Mouse (Mus musculus): ENCODE results near the gene Olfr166. TPM values are rescaled to one million over a fixed set of nuclear protein-coding genes. Genes with fewer than 3 reads are reported as not detected.
"Not testable (repeated sequence)": the region's sequence is repeated elsewhere in the genome, so short reads cannot be mapped to it uniquely, and the experiment has no call there.

The Olfr166 gene
- not detected in 2 replicates for polyA plus RNA-seq (2014; fragmentation: Nextera tagmentation; extraction: Ambion mirVana)

- H3K9ac ChIP-seq (ENCODE audit: low read depth, low read length) = no peak within 1 kb of the TSS
- H3K4me2 ChIP-seq = no peak within 1 kb of the TSS
- H3K4me3 ChIP-seq (ENCODE audit: low read depth, low read length) = no peak within 1 kb of the TSS
- no peaks in the 10 kb centered on the region for H3K9me3 ChIP-seq (replicated peaks; ENCODE audit: control insufficient read depth, low read length)
- no peaks in the 10 kb centered on the region for H3K36me3 ChIP-seq (ENCODE audit: control insufficient read depth, insufficient read depth, low read length)
- no peak within 1 kb of the TSS for H3K27ac ChIP-seq (ENCODE audit: low read depth, low read length)
- ATAC-seq (replicated peaks; ENCODE audit: insufficient number of reproducible peaks, low FRiP score, low TSS enrichment) = no peak
- H3K4me1 ChIP-seq (ENCODE audit: control insufficient read depth, insufficient read depth, low read length) = no peaks in the 10 kb centered on the region
- H3K27me3 ChIP-seq (ENCODE audit: control insufficient read depth, insufficient read depth, low read length) = no peaks in the 10 kb centered on the region
These were observed at the start of gene Olfr166 for GRCm38 (mm10) chr16:19483394-19483793. TSS of gene Olfr166 (plus strand) at chr16:19483694.

GRCm38 (mm10) chr16:19458741-19459140 lies 24.8 kb upstream of the Olfr166 start:
- not testable (repeated sequence) for H3K4me2 ChIP-seq; H3K4me3 ChIP-seq (ENCODE audit: low read depth, low read length); ATAC-seq (replicated peaks; ENCODE audit: insufficient number of reproducible peaks, low FRiP score, low TSS enrichment); H3K27ac ChIP-seq (ENCODE audit: low read depth, low read length); H3K9me3 ChIP-seq (replicated peaks; ENCODE audit: control insufficient read depth, low read length); H3K27me3 ChIP-seq (ENCODE audit: control insufficient read depth, insufficient read depth, low read length); H3K4me1 ChIP-seq (ENCODE audit: control insufficient read depth, insufficient read depth, low read length); H3K9ac ChIP-seq (ENCODE audit: low read depth, low read length); H3K36me3 ChIP-seq (ENCODE audit: control insufficient read depth, insufficient read depth, low read length)
- WGBS (ENCODE audit: insufficient replicate concordance) = 67% methylated on average over 4 of the region's 4 CpGs

- H3K9me3 ChIP-seq (replicated peaks; ENCODE audit: control insufficient read depth, low read length) = no peaks in the 10 kb centered on the region
- no peak for ATAC-seq (replicated peaks; ENCODE audit: insufficient number of reproducible peaks, low FRiP score, low TSS enrichment)
- H3K27me3 ChIP-seq (ENCODE audit: control insufficient read depth, insufficient read depth, low read length) = no peaks in the 10 kb centered on the region
- H3K4me1 ChIP-seq (ENCODE audit: control insufficient read depth, insufficient read depth, low read length) = no peaks in the 10 kb centered on the region
- H3K4me2 ChIP-seq = no peak overlapping the region
- no peak overlapping the region for H3K9ac ChIP-seq (ENCODE audit: low read depth, low read length)
- H3K4me3 ChIP-seq (ENCODE audit: low read depth, low read length) = no peak overlapping the region
- no peak overlapping the region for H3K27ac ChIP-seq (ENCODE audit: low read depth, low read length)
- 83% methylated on average over 1 of the region's 1 CpGs for WGBS (ENCODE audit: insufficient replicate concordance)
- no peaks in the 10 kb centered on the region for H3K36me3 ChIP-seq (ENCODE audit: control insufficient read depth, insufficient read depth, low read length)
These were observed 19.1 kb upstream of the Olfr166 start for GRCm38 (mm10) chr16:19464365-19464764.

GRCm38 (mm10) chr16:19522166-19522565 lies 38.7 kb downstream of the Olfr166 start, which contains the start of gene Olfr167:
TSS of gene Olfr167 (minus strand) at chr16:19522266.
- H3K4me1 ChIP-seq (ENCODE audit: control insufficient read depth, insufficient read depth, low read length) = no peaks in the 10 kb centered on the region
- H3K4me2 ChIP-seq = no peak within 1 kb of the TSS
- 72% methylated on average over 2 of the region's 2 CpGs for WGBS (ENCODE audit: insufficient replicate concordance)

GRCm38 (mm10) chr16:19535455-19535854 lies 52.0 kb downstream of the Olfr166 start, which contains the start of gene Olfr168:
TSS of gene Olfr168 (minus strand) at chr16:19535555.
- no peaks in the 10 kb centered on the region for H3K36me3 ChIP-seq (ENCODE audit: control insufficient read depth, insufficient read depth, low read length)
- no peak within 1 kb of the TSS for H3K9ac ChIP-seq (ENCODE audit: low read depth, low read length)
- H3K4me3 ChIP-seq (ENCODE audit: low read depth, low read length) = no peak within 1 kb of the TSS
- H3K9me3 ChIP-seq (replicated peaks; ENCODE audit: control insufficient read depth, low read length) = no peaks in the 10 kb centered on the region
- H3K27ac ChIP-seq (ENCODE audit: low read depth, low read length) = no peak within 1 kb of the TSS
- no peak within 1 kb of the TSS for H3K4me2 ChIP-seq
- no peaks in the 10 kb centered on the region for H3K27me3 ChIP-seq (ENCODE audit: control insufficient read depth, insufficient read depth, low read length)
- no peaks in the 10 kb centered on the region for H3K4me1 ChIP-seq (ENCODE audit: control insufficient read depth, insufficient read depth, low read length)
- ATAC-seq (replicated peaks; ENCODE audit: insufficient number of reproducible peaks, low FRiP score, low TSS enrichment) = no peak

More at GRCm38 (mm10) chr16:19522166-19522565, 38.7 kb downstream of the Olfr166 start, which contains the start of gene Olfr167:
- no peaks in the 10 kb centered on the region for H3K36me3 ChIP-seq (ENCODE audit: control insufficient read depth, insufficient read depth, low read length)
- ATAC-seq (replicated peaks; ENCODE audit: insufficient number of reproducible peaks, low FRiP score, low TSS enrichment) = no peak
- no peak within 1 kb of the TSS for H3K27ac ChIP-seq (ENCODE audit: low read depth, low read length)
- no peak within 1 kb of the TSS for H3K4me3 ChIP-seq (ENCODE audit: low read depth, low read length)
- no peak within 1 kb of the TSS for H3K9ac ChIP-seq (ENCODE audit: low read depth, low read length)
- no peaks in the 10 kb centered on the region for H3K9me3 ChIP-seq (replicated peaks; ENCODE audit: control insufficient read depth, low read length)
- no peaks in the 10 kb centered on the region for H3K27me3 ChIP-seq (ENCODE audit: control insufficient read depth, insufficient read depth, low read length)

Other genes with a start within 250 kb of the Olfr166 start
- gene Olfr164, start 169.6 kb upstream of the Olfr166 start, polyA plus RNA-seq (2014; fragmentation: Nextera tagmentation; extraction: Ambion mirVana) = not detected in 2 replicates
- not detected in 2 replicates for gene Olfr165, start 60.6 kb upstream of the Olfr166 start, polyA plus RNA-seq (2014; fragmentation: Nextera tagmentation; extraction: Ambion mirVana)
- not detected in 2 replicates for gene Olfr167, start 38.6 kb downstream of the Olfr166 start, polyA plus RNA-seq (2014; fragmentation: Nextera tagmentation; extraction: Ambion mirVana)
- not detected in 2 replicates for gene Olfr168, start 51.9 kb downstream of the Olfr166 start, polyA plus RNA-seq (2014; fragmentation: Nextera tagmentation; extraction: Ambion mirVana)
- gene Olfr169, start 88.1 kb downstream of the Olfr166 start, polyA plus RNA-seq (2014; fragmentation: Nextera tagmentation; extraction: Ambion mirVana) = not detected in 2 replicates
- gene Olfr170, start 128.2 kb downstream of the Olfr166 start, polyA plus RNA-seq (2014; fragmentation: Nextera tagmentation; extraction: Ambion mirVana) = not detected in 2 replicates
- not detected in 2 replicates for gene Olfr171, start 146.2 kb downstream of the Olfr166 start, polyA plus RNA-seq (2014; fragmentation: Nextera tagmentation; extraction: Ambion mirVana)
- gene Lamp3, start 222.7 kb downstream of the Olfr166 start, polyA plus RNA-seq (2014; fragmentation: Nextera tagmentation; extraction: Ambion mirVana) = 0.06 and 0.09 TPM in 2 replicates

Data from heart, embryonic 11.5 days (tissue).